Mouse (Mus musculus) midbrain, embryonic 10.5 days (tissue): ENCODE results near the gene Vps4b. TPM values are rescaled to one million over a fixed set of nuclear protein-coding genes. Genes with fewer than 3 reads are reported as not detected.
A peak's percentile ranks its signal among the peaks of the same experiment; 100 is the strongest.

ENCODE experiments used
- DNase-seq: peaks from one replicate; pipeline ENCODE4 v3.0.0-alpha.2; 2017; ENCODE audit warnings: low spot score
- H3K27ac ChIP-seq: fragments of 300-500 bp; sonication (generic); replicated peaks from 2 replicates; pipeline ENCODE4 v1.5.1; 2016; ENCODE audit warnings: mild to moderate bottlenecking
- H3K27me3 ChIP-seq: fragments of 300-500 bp; sonication (generic); 2 replicates; pipeline ENCODE4 v1.6.1; 2016; ENCODE audit warnings: low read depth, mild to moderate bottlenecking; ENCODE audit not compliant: poor library complexity, severe bottlenecking
- H3K36me3 ChIP-seq: fragments of 300-500 bp; sonication (generic); 2 replicates; pipeline ENCODE4 v1.6.1; 2016; ENCODE audit warnings: mild to moderate bottlenecking, moderate library complexity
- H3K4me1 ChIP-seq: fragments of 300-500 bp; sonication (generic); 2 replicates; pipeline ENCODE4 v1.6.1; 2016
- H3K4me3 ChIP-seq: fragments of 300-500 bp; sonication (generic); 2 replicates; pipeline ENCODE4 v1.5.1; 2016; ENCODE audit warnings: mild to moderate bottlenecking, moderate library complexity
- H3K9me3 ChIP-seq: fragments of 300-500 bp; sonication (generic); replicated peaks from 2 replicates; pipeline ENCODE4 v1.6.1; 2016; ENCODE audit warnings: mild to moderate bottlenecking
- WGBS: fragments of 180-500 bp; shearing (Covaris S2); methylation state at CpG from one replicate; pipeline ENCODE4 v1.1.7; 2016; 5-methylcytosine and 5-hydroxymethylcytosine counted together
- polyA plus RNA-seq: library from polyadenylated mRNA; unstranded; fragments of >200 nt; fragmentation: Nextera tagmentation; extraction: Ambion mirVana; gene quantifications from 2 replicates; pipeline ENCODE4 v1.2.1, GENCODE M21; 2016

The Vps4b gene
- polyA plus RNA-seq: 60.1 and 62.7 TPM in 2 replicates

DNA sequence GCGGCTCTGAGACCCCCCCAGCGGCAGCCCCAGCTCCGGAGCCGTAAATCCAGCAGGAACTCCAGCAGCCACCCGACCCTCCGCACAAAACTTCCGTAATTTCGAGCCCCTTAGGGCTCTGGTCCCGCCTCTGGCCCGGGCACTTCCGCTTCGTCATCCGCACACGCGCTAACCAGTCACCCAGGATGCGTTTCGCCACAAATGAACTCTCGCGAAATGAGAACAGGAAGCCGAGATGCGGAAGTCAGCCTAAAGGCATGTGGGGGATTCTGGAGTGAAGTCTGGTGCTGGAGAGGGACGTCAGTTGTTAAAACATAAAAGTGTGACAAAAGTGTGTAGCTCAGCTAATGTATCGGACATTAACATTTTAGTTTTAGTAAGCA is at the start of gene Vps4b:
Gene Vps4b, minus strand, starts transcription at position 187 of the 383 bp plus-strand sequence.
- H3K27ac ChIP-seq: peak within 1 kb of the TSS; percentile 91
- peak; percentile 93 for DNase-seq
- H3K9me3 ChIP-seq: no peaks in the 10 kb centered on the region
- H3K36me3 ChIP-seq: 0 out of 2 replicates have a peak, but pooled peaks cover 6% of the 10 kb centered on the region
- H3K27me3 ChIP-seq: no peaks in the 10 kb centered on the region
- peaks cover 19% of the 10 kb centered on the region for H3K4me1 ChIP-seq
- peak within 1 kb of the TSS; percentile 99 for H3K4me3 ChIP-seq
- under 1% methylated on average over 23 of the region's 23 CpGs for WGBS

DNA sequence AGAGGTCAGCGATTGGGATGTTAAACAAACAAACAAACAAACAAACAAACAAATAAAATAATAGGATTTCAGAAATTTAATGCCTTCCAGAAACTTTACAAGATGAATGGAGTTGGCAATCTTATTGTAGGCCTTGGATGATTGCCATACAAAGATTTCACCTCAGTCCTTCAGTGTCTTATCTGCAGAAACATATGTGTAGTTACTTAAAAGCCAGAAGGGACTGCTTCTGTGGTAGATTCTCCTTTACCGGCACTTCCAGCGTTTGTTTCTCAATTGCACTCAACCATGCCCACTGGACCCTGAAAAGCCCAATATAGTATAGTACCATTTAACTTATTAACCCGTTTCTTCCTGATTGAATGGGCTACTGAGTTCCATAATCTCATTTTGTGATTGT is 32.3 kb upstream of the Vps4b start:
- WGBS: 81% methylated on average over 4 of the region's 4 CpGs
- Histone ChIP-seq H3K4me3 (no peak overlapping the region), H3K9me3 (no peaks in the 10 kb centered on the region), H3K27ac (no peak overlapping the region), H3K36me3 (no peaks in the 10 kb centered on the region), H3K4me1 (no peaks in the 10 kb centered on the region), H3K27me3 (no peaks in the 10 kb centered on the region)
- DNase-seq: no peak

DNA sequence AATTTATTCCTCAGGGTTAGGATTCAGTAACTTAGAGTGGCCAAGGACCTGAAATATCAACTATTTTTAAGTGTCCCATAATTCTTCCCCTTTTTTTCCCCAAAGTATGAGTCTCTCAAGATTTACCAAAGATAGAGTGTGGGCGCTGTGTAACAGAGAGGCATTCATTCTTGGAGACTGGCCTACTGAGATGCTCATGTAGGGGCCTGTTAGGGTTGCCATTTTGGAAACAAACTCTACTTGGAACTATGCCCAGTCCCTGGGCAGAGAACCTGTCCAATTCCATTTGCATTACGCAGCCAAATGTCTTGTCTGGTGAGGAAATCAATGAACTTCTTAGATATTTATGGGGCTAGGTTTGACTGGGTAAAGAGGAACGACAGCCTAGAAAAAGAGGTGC is 25.8 kb upstream of the Vps4b start:
- Histone ChIP-seq H3K9me3 (no peaks in the 10 kb centered on the region), H3K27me3 (no peaks in the 10 kb centered on the region), H3K4me1 (no peaks in the 10 kb centered on the region), H3K36me3 (no peaks in the 10 kb centered on the region), H3K27ac (no peak overlapping the region), H3K4me3 (no peak overlapping the region)
- no peak for DNase-seq
- 89% methylated on average over 3 of the region's 3 CpGs for WGBS

DNA sequence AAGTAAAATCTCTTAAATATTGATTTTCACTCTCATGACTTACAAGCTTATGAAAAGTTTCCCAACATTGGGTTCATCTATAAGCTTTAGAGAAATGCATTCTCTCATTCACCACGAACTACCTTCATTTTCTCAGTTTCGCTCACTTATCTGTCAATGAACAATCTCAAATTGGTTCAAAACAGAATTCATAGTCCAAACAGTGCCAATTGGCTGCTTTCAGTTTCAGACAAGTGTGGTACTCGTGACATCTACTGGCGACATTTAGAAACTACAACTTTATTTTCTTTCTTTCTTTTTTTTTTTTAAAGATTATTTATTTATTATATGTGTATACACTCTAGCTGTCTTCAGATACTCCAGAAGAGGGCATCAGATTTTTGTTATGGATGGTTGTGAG is 21.8 kb upstream of the Vps4b start:
- Histone ChIP-seq H3K4me1 (no peaks in the 10 kb centered on the region), H3K27me3 (no peaks in the 10 kb centered on the region), H3K27ac (no peak overlapping the region), H3K36me3 (no peaks in the 10 kb centered on the region), H3K4me3 (no peak overlapping the region), H3K9me3 (no peaks in the 10 kb centered on the region)
- WGBS: 37% methylated on average over 4 of the region's 4 CpGs
- no peak for DNase-seq

DNA sequence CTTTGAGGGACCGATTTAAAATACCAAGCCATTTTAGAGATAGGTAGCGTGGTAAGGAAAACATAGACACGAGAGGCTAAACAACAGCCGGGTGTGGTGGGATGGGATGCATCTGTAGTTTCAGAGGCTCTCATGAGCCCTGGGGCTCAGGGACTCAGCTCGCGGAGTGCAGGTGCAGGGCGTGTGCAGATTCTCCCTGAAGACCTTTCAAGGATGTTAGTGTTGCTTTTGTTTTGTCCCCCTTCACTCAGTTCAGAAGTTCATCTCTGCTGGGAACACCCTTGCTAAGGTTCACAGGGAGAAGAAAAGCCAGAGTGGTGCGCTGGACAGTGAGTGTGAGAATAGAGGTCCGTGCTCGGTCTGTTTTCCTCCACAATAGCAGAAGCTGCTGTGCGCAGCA is 20.2 kb upstream of the Vps4b start:
- DNase-seq: no peak
- Histone ChIP-seq H3K9me3 (no peaks in the 10 kb centered on the region), H3K4me3 (no peak overlapping the region), H3K4me1 (no peaks in the 10 kb centered on the region), H3K27me3 (no peaks in the 10 kb centered on the region), H3K27ac (no peak overlapping the region), H3K36me3 (no peaks in the 10 kb centered on the region)
- WGBS: 87% methylated on average over 11 of the region's 11 CpGs

DNA sequence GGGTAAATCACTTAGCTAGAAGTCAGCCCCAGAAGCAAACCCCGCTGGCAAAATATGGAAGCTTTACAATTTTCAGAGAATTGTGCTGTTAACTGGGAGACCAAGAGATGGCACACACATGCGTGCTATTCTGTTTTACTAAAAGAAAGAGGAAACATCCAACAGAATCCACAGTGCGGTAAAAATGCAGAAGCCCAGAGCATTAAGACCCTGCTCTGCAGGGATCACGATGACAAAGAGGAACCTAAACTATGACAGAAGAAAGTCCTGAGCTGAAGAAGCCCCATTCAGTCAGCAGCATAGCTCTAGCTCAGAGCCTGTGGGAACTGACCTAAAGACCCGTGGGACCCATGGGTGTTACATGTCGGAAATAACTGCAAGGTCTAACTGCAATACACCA is 18.7 kb upstream of the Vps4b start:
- Histone ChIP-seq H3K9me3 (no peaks in the 10 kb centered on the region), H3K4me1 (no peaks in the 10 kb centered on the region), H3K27ac (no peak overlapping the region), H3K36me3 (no peaks in the 10 kb centered on the region), H3K4me3 (no peak overlapping the region), H3K27me3 (no peaks in the 10 kb centered on the region)
- DNase-seq: no peak
- WGBS: 85% methylated on average over 6 of the region's 6 CpGs

DNA sequence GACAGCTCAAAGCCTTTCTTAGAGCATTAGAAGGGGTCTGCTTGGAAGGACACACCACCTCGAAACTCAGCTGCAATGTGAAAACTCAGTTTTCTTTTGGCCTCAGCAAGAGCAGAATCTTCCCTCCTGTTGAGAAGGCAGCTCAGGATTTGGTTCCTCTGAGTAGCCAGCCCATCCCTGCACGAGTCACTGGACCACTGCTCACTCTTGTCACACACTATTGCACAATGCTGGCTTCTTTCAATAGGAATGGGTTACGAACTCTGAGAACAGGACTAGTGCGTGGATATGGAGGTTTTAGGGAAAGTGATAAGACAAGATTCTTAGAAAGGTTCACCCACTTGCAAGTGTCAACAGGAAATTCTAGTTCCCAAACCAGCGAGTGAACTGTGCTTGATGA is 18.3 kb upstream of the Vps4b start:
- H3K27ac ChIP-seq: no peak overlapping the region
- no peak overlapping the region for H3K4me3 ChIP-seq
- 72% methylated on average over 5 of the region's 5 CpGs for whole genome bisulfite sequencing
- no peaks in the 10 kb centered on the region for H3K4me1 ChIP-seq
- no peaks in the 10 kb centered on the region for H3K36me3 ChIP-seq
- H3K27me3 ChIP-seq: no peaks in the 10 kb centered on the region
- no peak for DNase-seq
- H3K9me3 ChIP-seq: no peaks in the 10 kb centered on the region

DNA sequence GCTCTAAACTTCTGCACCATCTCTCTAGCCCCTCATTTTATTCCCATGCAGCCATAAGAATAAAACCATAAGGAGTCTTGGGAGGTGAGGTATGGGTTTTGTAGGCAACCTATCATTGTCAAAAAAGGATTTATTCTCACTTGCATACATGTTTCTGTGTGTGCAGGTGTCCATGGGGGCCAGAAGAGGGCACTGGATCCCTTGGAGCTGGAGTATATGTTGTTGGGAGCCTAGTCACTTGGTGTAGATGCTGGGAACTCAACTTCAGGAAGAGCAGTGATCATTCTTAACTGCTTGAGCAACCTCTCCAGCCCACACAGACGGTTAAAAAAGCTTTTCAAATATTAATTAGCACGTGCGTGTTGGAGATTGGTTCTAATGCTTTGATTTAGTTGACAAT is 3.4 kb upstream of the Vps4b start:
- H3K36me3 ChIP-seq: no peaks in the 10 kb centered on the region
- H3K9me3 ChIP-seq: no peaks in the 10 kb centered on the region
- H3K4me1 ChIP-seq: peaks cover 12% of the 10 kb centered on the region
- H3K27ac ChIP-seq: no peak overlapping the region
- H3K27me3 ChIP-seq: no peaks in the 10 kb centered on the region
- no peak overlapping the region for H3K4me3 ChIP-seq
- no peak for DNase-seq
- WGBS: 73% methylated on average over 3 of the region's 3 CpGs

DNA sequence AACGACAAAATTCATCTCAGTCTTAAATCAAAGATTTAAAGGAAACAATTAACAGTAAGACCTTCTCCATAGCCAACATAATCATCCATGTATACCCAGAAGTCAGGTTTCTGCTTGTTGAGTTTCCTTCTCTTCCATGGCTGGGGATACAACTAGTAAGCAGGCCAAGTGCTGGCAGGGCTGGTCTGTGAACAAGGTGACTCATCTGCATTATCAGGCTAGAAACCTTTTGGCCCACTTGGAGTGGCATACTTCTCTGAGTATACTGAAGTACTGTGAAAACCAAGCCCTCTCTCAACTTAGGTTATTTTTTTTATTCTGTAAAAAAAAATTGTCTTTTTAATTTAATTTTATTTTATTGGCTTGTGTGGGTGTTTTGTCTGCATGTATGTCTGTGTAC is 2.9 kb upstream of the Vps4b start:
- Histone ChIP-seq H3K27me3 (no peaks in the 10 kb centered on the region), H3K4me1 (peaks cover 18% of the 10 kb centered on the region), H3K36me3 (no peaks in the 10 kb centered on the region), H3K4me3 (no peak overlapping the region), H3K9me3 (no peaks in the 10 kb centered on the region), H3K27ac (no peak overlapping the region)
- no peak for DNase-seq
- 58% methylated on average over 1 of the region's 1 CpGs for WGBS

DNA sequence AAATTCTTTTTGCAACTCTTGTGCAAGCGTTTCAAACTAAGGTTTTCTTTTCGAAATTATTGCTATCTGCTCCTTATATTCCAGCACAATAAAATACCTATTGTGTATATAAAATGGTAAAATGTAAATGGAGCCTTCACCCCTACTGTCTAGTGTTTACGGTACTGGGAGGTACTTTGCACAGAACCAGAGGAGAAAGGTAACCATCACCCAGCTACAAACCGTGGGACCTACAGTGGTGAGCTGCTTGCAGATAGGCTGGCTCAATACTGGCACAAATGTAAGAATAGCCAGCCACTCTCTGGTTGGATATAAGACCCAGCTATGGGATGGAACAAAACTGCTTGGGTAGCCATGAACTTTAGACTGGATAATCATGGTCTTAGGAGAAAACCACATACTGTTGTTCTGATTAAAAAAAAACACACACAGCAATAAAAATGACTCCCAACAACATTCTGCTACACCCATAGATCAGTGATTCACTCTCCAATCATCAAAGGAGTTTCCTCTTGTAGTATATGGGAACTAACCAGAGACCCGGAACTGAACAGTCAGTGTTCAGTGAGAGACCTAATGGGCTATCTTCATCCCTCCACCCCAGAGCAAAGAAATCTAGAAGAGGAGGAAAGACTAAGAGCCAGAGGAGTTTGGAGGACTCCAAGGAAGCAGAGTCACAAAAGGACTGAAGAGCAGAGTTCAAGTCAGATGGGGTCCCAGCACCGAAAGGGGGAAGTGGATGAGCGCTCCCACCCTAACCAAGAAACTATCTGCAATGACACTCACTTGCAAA is 655 bp upstream of the Vps4b start:
- 63% methylated on average over 7 of the region's 7 CpGs for WGBS
- peak overlapping the region; percentile 99 for H3K4me3 ChIP-seq
- 0 out of 2 replicates have a peak, but pooled peaks cover 5% of the 10 kb centered on the region for H3K36me3 ChIP-seq
- H3K9me3 ChIP-seq: no peaks in the 10 kb centered on the region
- peak overlapping the region; percentile 91; the same call in 1 of the 2 replicates for H3K27ac ChIP-seq
- H3K27me3 ChIP-seq: no peaks in the 10 kb centered on the region
- no peak for DNase-seq
- H3K4me1 ChIP-seq: peaks cover 19% of the 10 kb centered on the region

DNA sequence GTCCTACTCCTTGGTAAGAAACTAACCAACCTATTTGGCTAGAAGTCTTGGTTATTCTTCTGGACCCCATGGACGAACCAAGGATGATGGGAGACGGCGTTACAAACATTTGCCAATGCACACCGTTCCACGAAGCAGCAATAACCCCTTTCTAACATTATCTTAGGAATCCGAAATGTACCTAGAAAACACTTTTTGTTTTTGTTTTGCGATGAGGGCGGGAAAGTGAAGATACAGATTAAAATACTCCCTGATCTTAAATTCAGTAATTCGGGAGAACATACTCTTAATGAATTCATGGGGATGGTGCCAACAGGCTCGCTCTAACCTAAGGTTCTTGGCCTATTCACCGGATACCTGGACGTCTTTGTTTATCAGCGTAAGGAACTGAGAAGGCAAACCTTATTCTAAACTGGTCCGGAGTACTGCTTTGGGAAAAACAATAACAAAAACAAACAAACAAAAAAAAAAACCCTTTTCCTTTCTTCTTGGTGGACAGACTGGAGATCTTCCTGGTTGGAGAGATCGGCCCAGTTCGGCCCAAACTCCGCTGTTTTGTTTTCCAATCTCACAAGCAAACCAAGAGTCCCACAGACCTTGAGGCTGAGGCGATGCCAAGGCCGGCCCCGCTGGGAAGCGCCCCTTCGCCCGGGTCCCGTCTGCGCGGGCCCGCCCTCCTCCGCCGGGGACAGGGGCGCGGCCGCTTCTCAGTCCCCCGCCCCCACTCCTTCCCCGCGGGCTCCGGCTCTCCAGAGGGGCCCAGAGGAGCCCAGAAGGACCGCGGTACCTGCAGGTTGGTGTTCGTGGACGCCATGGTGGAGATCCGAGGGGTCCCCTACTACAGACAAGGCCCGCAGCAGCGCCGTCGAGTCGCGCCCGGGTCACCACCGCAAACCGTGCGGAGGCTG is 640 bp downstream of the Vps4b start:
- 3% methylated on average over 51 of the region's 51 CpGs for WGBS
- Histone ChIP-seq H3K27me3 (no peaks in the 10 kb centered on the region), H3K4me1 (peaks cover 19% of the 10 kb centered on the region), H3K4me3 (peak overlapping the region; percentile 99), H3K36me3 (peaks cover 11% of the 10 kb centered on the region; the same call in 1 of the 2 replicates), H3K27ac (peak overlapping the region; percentile 91), H3K9me3 (no peaks in the 10 kb centered on the region)
- DNase-seq: no peak

DNA sequence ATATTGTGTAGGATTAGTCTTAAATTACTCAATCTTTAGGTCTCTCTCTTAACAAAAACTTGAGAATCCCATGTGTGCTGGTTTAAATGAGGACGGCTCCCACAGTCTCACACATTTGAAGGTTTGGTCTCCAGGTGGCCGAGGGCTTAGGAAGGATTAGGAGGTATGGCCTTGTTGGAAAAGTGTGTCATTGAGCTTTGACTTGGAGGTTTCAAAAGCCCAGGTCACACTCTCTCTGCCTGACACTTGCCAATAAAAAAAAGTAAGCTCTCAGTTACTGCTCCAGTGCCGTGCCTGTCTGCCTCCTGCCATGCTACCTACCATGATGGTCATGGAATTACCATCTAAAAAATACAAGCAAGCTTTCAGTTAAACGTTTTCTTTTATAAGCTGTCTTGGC is 21.6 kb downstream of the Vps4b start:
- no peak for DNase-seq
- 82% methylated on average over 4 of the region's 4 CpGs for WGBS
- H3K27me3 ChIP-seq: no peaks in the 10 kb centered on the region
- H3K4me3 ChIP-seq: no peak overlapping the region
- H3K4me1 ChIP-seq: no peaks in the 10 kb centered on the region
- H3K9me3 ChIP-seq: no peaks in the 10 kb centered on the region
- H3K36me3 ChIP-seq: peaks cover 99% of the 10 kb centered on the region
- no peak overlapping the region for H3K27ac ChIP-seq

DNA sequence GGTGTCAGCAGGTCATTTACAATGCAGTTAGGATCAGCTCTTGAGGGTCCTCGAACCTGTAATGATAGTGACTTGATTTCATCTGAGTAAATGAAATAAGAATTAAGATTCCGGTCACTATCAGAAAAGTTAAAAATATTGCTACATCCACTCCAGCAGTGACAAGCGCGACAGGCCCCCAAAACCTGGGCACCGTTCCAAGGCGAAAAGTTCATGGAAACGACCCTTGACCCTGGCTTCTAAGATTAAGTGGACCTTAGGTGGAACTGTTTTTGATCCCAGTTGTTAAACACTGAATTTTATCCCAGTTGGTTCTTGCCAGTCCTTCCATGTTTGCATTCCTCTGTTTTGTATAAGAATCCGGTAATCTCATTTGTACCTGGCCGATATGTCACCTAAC is 22.4 kb downstream of the Vps4b start:
- Histone ChIP-seq H3K4me1 (no peaks in the 10 kb centered on the region), H3K4me3 (no peak overlapping the region), H3K27ac (no peak overlapping the region), H3K27me3 (no peaks in the 10 kb centered on the region), H3K9me3 (no peaks in the 10 kb centered on the region), H3K36me3 (peaks cover 97% of the 10 kb centered on the region)
- WGBS: 94% methylated on average over 9 of the region's 9 CpGs
- no peak for DNase-seq
